20 mouse cellular contexts compared by ENCODE assay signal in genomic region chr13:47636511-47637103, GRCm38 (mm10).
DNase-seq lines count a peak whose midpoint lies in the region; ATAC-seq lines count a peak whose summit lies in the region.
"Had no signal": no experiment of that assay in that cellular context is flagged by ENCODE, and none has a peak within 500 bp of the region (broad histone marks: within the 10 kb centered on the region; RNA-seq: fewer than 3 reads in every experiment).

No protein-coding gene starts in this region.

- H3K4me3 ChIP-seq in forebrain, embryonic 15.5 days, result no peak overlapping the region
- H3K4me3 ChIP-seq: kidney, embryonic 15.5 days; liver, embryonic 12.5 days; lung, embryonic 15.5 days; neural tube, embryonic 15.5 days had no signal

- no peaks in the 10 kb centered on the region for H3K9me3 ChIP-seq in forebrain, embryonic 15.5 days
- H3K9me3 ChIP-seq: kidney, embryonic 15.5 days; liver, embryonic 12.5 days; lung, embryonic 15.5 days; neural tube, embryonic 15.5 days had no signal

- 13% methylated on average over 8 of the region's 8 CpGs for WGBS in forebrain, embryonic 15.5 days

- H3K36me3 ChIP-seq in forebrain, embryonic 15.5 days, result no peaks in the 10 kb centered on the region
- H3K36me3 ChIP-seq: kidney, embryonic 15.5 days; liver, embryonic 12.5 days; lung, embryonic 15.5 days; neural tube, embryonic 15.5 days had no signal

- H3K27ac ChIP-seq in forebrain, embryonic 15.5 days (replicated peaks), result peak overlapping the region; percentile 53
- H3K27ac ChIP-seq: kidney, embryonic 15.5 days; liver, embryonic 12.5 days; lung, embryonic 15.5 days; macrophage; neural tube, embryonic 15.5 days had no signal

- peaks cover 14% of the 10 kb centered on the region for H3K4me1 ChIP-seq in forebrain, embryonic 15.5 days
- H3K4me1 ChIP-seq: kidney, embryonic 15.5 days; liver, embryonic 12.5 days; lung, embryonic 15.5 days had no signal

- 0 out of 2 replicates have a peak overlapping the region, but pooled peaks have one; percentile 7 for H3K9ac ChIP-seq in forebrain, embryonic 15.5 days (replicated peaks)
- H3K9ac ChIP-seq: kidney, embryonic 15.5 days; liver, embryonic 12.5 days; lung, embryonic 15.5 days; neural tube, embryonic 15.5 days had no signal

- ATAC-seq in forebrain, embryonic 15.5 days (replicated peaks), result peak; percentile 66
- ATAC-seq: liver, embryonic 12.5 days had no signal

- DNase-seq in embryo, embryonic 10 days (ENCODE audit: low spot score), result peak; percentile 13
- DNase-seq in embryo, embryonic 9.5 days (ENCODE audit: extremely low spot score), result no peak
- peak; percentile 11 for DNase-seq in brain, adult 2 months (ENCODE audit: low read depth, low spot score)
- peak; percentile 9 for DNase-seq in mesoderm, embryonic 11.5 days (ENCODE audit: low read depth, low spot score)
- no peak for DNase-seq in right cerebral cortex, postnatal 36 days (ENCODE audit: low spot score in 2 of 2)
- no peak for DNase-seq in layer of hippocampus, adult 11-12 months (ENCODE audit: low spot score)
- no peak for DNase-seq in cerebellum, postnatal 25 days
- DNase-seq: adrenal gland, adult 8-10 months; cerebellum, adult 18-20 months; gastrocnemius, postnatal 36 days; layer of hippocampus, postnatal 36 days; thymus, postnatal 4 days had no signal

- H3K27me3 ChIP-seq in forebrain, embryonic 15.5 days, result no peaks in the 10 kb centered on the region
- H3K27me3 ChIP-seq: CH12.LX; kidney, embryonic 15.5 days; liver, embryonic 12.5 days; lung, embryonic 15.5 days; neural tube, embryonic 15.5 days had no signal

- H3K4me2 ChIP-seq in forebrain, embryonic 15.5 days (replicated peaks), result no peak overlapping the region
- H3K4me2 ChIP-seq: heart, embryonic 11.5 days; kidney, embryonic 15.5 days; liver, embryonic 12.5 days; lung, embryonic 15.5 days; neural tube, embryonic 15.5 days had no signal

Comparison
In these comparisons a context has a peak if more than half of its experiments do, and no peak if none do; other contexts are left out.
1. DNase-seq: peak in embryo, embryonic 10 days (single experiment), brain, adult 2 months (single experiment) and mesoderm, embryonic 11.5 days (single experiment); none in embryo, embryonic 9.5 days (single experiment), right cerebral cortex, postnatal 36 days (0 of 2), layer of hippocampus, adult 11-12 months (single experiment) and cerebellum, postnatal 25 days (0 of 2).